Mouse (Mus musculus) midbrain, postnatal 0 days (tissue): Measurements from ENCODE around the gene Gngt1. TPM values are rescaled to one million over a fixed set of nuclear protein-coding genes. Genes with fewer than 3 reads are reported as not detected.

ENCODE experiments used
- ATAC-seq: fragments of 200-750 bp; cut with Nextera tagmentation; 2 replicates; pipeline ENCODE4 v1.8.0; 2017; ENCODE audit warnings: moderate number of reproducible peaks, mild to moderate bottlenecking, moderate TSS enrichment, moderate library complexity; ENCODE audit not compliant: low FRiP score
- DNase-seq: peaks from one replicate; pipeline ENCODE4 v3.0.0-alpha.2; 2015; ENCODE audit warnings: low spot score
- H3K27ac ChIP-seq: fragments of 300-500 bp; sonication (generic); 2 replicates; pipeline ENCODE4 v1.5.1; 2014; ENCODE audit warnings: low read depth, mild to moderate bottlenecking, low read length, mixed read lengths
- H3K27me3 ChIP-seq: fragments of 300-500 bp; sonication (generic); 2 replicates; pipeline ENCODE4 v1.6.1; 2014; ENCODE audit warnings: low read length, control low read depth, mixed read lengths; ENCODE audit not compliant: insufficient read depth
- H3K36me3 ChIP-seq: fragments of 300-500 bp; sonication (generic); 2 replicates; pipeline ENCODE4 v1.6.1; 2014; ENCODE audit warnings: low read length, control low read depth, mixed read lengths; ENCODE audit not compliant: insufficient read depth
- H3K4me1 ChIP-seq: fragments of 300-500 bp; sonication (generic); 2 replicates; pipeline ENCODE4 v1.6.1; 2014; ENCODE audit warnings: mild to moderate bottlenecking, control low read depth, antibody characterized with exemption, low read length, mixed read lengths; ENCODE audit not compliant: insufficient read depth
- H3K4me2 ChIP-seq: fragments of 300-500 bp; sonication (generic); 2 replicates; pipeline ENCODE4 v1.6.1; 2014; ENCODE audit warnings: low read depth, mild to moderate bottlenecking, low read length, mixed read lengths; ENCODE audit not compliant: poor library complexity, severe bottlenecking
- H3K4me3 ChIP-seq: fragments of 300-500 bp; sonication (generic); 2 replicates; pipeline ENCODE4 v1.5.1; 2014; ENCODE audit warnings: low read depth, mild to moderate bottlenecking, low read length, moderate library complexity
- H3K9ac ChIP-seq: fragments of 300-500 bp; sonication (generic); replicated peaks from 2 replicates; pipeline ENCODE4 v1.6.1; 2014; ENCODE audit warnings: mild to moderate bottlenecking, low read length, moderate library complexity, mixed read lengths; ENCODE audit not compliant: poor library complexity, severe bottlenecking
- H3K9me3 ChIP-seq: fragments of 300-500 bp; sonication (generic); 2 replicates; pipeline ENCODE4 v1.6.1; 2016; ENCODE audit warnings: low read length, control low read depth
- CTCF ChIP-seq: IDR thresholded peaks from 2 replicates; pipeline ENCODE4 v1.5.1; 2016; ENCODE audit warnings: antibody characterized with exemption, mild to moderate bottlenecking
- WGBS: fragments of 180-500 bp; shearing (Covaris S2); extraction: QIAGEN DNeasy Blood & Tissue Kit; methylation state at CpG from one replicate; pipeline ENCODE4 v1.1.7; 2014; 5-methylcytosine and 5-hydroxymethylcytosine counted together
- polyA plus RNA-seq: library from polyadenylated mRNA; unstranded; fragments of >200 nt; fragmentation: Nextera tagmentation; extraction: Ambion mirVana; gene quantifications from 2 replicates; pipeline ENCODE4 v1.2.1, GENCODE M21; 2015
- total RNA-seq: library from RNA; depleted of rRNA; stranded (reverse); fragments of >200 nt; gene quantifications from 2 replicates; pipeline ENCODE4 v1.2.3, GENCODE M21; 2014; rRNA removed

Gngt1 gene
- total and polyA plus RNA-seq, 2 experiments from 2014 or later = not detected

DNA sequence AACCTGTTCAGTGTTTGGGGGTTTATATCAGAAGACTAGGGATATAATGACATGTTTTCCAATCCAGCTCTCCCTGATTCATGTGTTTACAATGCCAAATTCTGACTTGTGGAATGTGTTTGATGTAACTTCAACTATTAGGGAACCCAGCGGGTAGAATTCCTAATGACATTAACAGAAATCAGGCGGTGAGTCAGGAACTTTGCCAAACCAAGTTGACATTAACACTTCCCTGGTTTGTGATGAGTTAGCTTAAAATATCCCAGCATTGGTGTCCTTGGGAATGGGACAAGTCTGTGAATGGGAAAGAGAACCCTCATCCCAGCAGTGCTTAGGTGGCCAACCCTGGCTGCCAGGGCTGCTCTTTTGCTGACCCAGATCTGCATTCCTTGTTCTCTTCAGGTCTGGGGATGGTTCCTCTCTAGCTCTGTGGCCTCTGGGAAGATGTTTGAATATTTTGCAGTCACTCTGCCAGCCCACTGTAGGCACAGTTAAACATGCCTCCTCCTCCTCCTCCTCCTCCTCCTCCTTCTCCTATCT is 15.0 kb downstream of the Gngt1 start:
- Histone ChIP-seq H3K4me2 (no peak overlapping the region), H3K9me3 (no peaks in the 10 kb centered on the region), H3K4me1 (no peaks in the 10 kb centered on the region), H3K27me3 (peaks cover 3% of the 10 kb centered on the region; the same call in 1 of the 2 replicates), H3K27ac (no peak overlapping the region), H3K4me3 (no peak overlapping the region), H3K36me3 (no peaks in the 10 kb centered on the region), H3K9ac (no peak overlapping the region)
- no peak for TF ChIP-seq CTCF
- WGBS = 78% methylated on average over 2 of the region's 2 CpGs
- ATAC-seq (no peak), DNase-seq (no peak)

DNA sequence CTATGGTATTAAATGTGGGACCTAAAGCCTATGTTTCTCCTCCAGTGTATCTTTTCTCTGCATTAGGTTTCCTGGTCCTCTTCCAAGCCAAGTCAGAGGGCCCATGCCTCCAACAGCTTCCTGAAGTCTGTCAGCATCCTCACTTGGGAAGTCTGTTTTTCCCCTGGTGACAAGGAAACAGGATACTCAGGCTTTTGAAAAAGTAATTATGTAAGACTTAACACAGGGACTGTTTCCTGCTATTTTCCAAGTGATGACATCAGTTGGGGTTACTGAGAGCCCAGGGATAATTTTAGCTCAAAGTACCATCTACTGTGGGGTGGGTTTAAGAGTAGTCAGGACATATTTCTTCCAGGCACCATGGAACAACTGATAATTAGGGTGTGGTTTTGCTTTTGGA is 16.0 kb downstream of the Gngt1 start:
- TF ChIP-seq CTCF = no peak
- no peak overlapping the region for H3K9ac ChIP-seq
- no peaks in the 10 kb centered on the region for H3K36me3 ChIP-seq
- no peak overlapping the region for H3K4me3 ChIP-seq
- H3K4me1 ChIP-seq = no peaks in the 10 kb centered on the region
- no peak overlapping the region for H3K4me2 ChIP-seq
- ATAC-seq = no peak
- DNase-seq = no peak
- no peaks in the 10 kb centered on the region for H3K9me3 ChIP-seq
- H3K27me3 ChIP-seq = no peaks in the 10 kb centered on the region
- no peak overlapping the region for H3K27ac ChIP-seq

DNA sequence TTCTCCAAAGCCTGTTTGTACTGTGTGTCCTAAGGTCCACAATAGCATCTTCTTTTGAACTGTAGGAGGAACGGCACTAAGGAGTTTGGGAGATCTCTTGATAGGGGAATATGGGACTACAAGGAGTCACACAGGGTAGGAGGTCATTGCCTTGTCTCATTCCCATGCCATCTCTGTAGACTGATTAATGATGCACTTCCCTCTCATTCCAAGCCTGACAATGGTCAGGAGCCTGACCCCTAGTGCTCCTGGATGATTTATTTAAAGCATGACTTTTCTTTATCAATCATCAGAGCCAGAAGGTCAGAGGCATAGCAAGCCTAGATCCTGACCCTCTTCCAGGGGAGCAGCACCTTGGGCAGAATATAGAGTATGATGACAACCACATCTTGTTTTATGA is 29.1 kb downstream of the Gngt1 start:
- Histone ChIP-seq H3K4me3 (no peak overlapping the region), H3K27ac (no peak overlapping the region), H3K4me1 (no peaks in the 10 kb centered on the region), H3K36me3 (no peaks in the 10 kb centered on the region), H3K9ac (no peak overlapping the region), H3K27me3 (no peaks in the 10 kb centered on the region), H3K4me2 (no peak overlapping the region), H3K9me3 (no peaks in the 10 kb centered on the region)
- no peak for DNase-seq
- TF ChIP-seq CTCF = no peak
- no peak for ATAC-seq
- WGBS = 76% methylated on average over 1 of the region's 1 CpGs

DNA sequence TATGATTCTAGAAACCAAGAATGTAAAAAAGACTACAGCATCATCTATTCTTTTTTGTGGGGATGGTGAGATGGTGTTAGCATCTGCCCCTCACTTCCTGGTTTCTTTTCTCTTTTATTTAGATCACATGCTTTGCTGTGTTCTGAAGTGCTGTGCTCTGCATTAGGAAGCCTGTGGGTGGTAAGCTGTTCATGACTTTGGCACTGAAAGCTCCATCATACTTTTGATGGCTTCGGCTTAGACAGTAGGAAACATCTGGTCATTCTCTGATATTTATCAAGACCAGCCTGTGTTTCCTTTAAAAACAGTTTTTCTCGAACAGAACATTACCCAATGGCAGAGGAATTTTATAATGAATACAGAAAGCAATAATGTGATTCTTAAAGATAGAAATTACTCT is 32.8 kb downstream of the Gngt1 start:
- no peak for DNase-seq
- no peak for ATAC-seq
- 71% methylated on average over 2 of the region's 2 CpGs for WGBS

DNA sequence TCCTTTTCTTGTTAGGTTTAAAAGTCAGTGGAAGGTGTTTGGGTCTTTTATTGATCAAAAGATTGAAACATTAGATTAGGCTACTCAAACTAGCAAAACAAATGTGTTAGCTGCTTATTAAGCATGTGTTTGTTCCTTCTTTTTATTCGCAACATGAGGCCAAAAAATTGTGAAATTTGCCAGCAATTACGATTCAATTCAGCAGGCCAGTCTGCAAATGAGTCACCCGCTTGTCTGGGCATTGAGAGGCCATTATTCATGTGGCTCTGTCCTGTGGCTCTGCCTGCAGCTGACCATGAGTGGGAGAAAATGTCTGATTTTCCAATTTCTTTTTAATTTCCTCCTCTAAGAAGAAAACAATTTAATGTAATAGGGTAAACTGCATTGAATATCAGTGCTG is 37.4 kb downstream of the Gngt1 start:
- 82% methylated on average over 3 of the region's 3 CpGs for WGBS
- TF ChIP-seq CTCF = no peak
- no peaks in the 10 kb centered on the region for H3K27me3 ChIP-seq

More for the DNA sequence above, 32.8 kb downstream of the Gngt1 start:
- Histone ChIP-seq H3K9me3 (no peaks in the 10 kb centered on the region), H3K27ac (no peak overlapping the region), H3K4me2 (no peak overlapping the region), H3K36me3 (no peaks in the 10 kb centered on the region), H3K9ac (no peak overlapping the region), H3K4me1 (no peaks in the 10 kb centered on the region), H3K27me3 (no peaks in the 10 kb centered on the region), H3K4me3 (no peak overlapping the region)
- no peak for TF ChIP-seq CTCF

DNA sequence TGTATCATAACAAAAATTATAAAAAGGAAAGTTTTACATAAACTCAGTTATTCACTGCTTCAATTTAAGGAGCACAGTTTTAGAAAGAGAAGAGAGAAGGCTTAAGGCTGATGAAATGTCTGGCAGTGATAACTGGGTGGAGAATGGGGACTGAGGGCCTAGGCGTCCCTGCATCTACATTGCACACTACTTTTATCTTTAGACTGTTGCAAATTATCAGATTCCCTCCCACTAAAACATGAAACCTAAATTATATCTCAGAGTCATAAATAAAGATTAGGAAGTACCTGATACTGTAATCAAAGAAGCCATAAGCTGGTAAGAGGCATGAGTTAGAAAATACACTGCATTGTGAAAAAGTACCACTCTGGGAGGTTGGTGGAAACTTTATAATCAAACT is 48.2 kb downstream of the Gngt1 start:
- DNase-seq (no peak), ATAC-seq (no peak)
- 87% methylated on average over 1 of the region's 1 CpGs for WGBS
- Histone ChIP-seq H3K9me3 (no peaks in the 10 kb centered on the region), H3K4me1 (no peaks in the 10 kb centered on the region), H3K9ac (no peak overlapping the region), H3K4me3 (no peak overlapping the region), H3K27ac (no peak overlapping the region), H3K36me3 (no peaks in the 10 kb centered on the region), H3K4me2 (no peak overlapping the region), H3K27me3 (no peaks in the 10 kb centered on the region)
- no peak for TF ChIP-seq CTCF

More for the DNA sequence above, 37.4 kb downstream of the Gngt1 start:
- no peaks in the 10 kb centered on the region for H3K4me1 ChIP-seq
- no peaks in the 10 kb centered on the region for H3K36me3 ChIP-seq
- no peak overlapping the region for H3K4me3 ChIP-seq
- H3K27ac ChIP-seq = no peak overlapping the region
- no peak overlapping the region for H3K9ac ChIP-seq
- no peak overlapping the region for H3K4me2 ChIP-seq
- DNase-seq (no peak), ATAC-seq (no peak)
- no peaks in the 10 kb centered on the region for H3K9me3 ChIP-seq

Other genes starting within 250 kb of the Gngt1 start
- 14.5 and 16.3 TPM in 2 replicates for gene Calcr, start 229.1 kb upstream of the Gngt1 start, total RNA-seq
- 9.3 and 12.2 TPM in 2 replicates for gene Calcr, start 229.1 kb upstream of the Gngt1 start, polyA plus RNA-seq
- gene Tfpi2, start 4.9 kb upstream of the Gngt1 start, total RNA-seq = not detected in 2 replicates
- gene Tfpi2, start 4.9 kb upstream of the Gngt1 start, polyA plus RNA-seq = 0.28 and 0.36 TPM in 2 replicates
- gene Gng11, start 10.1 kb downstream of the Gngt1 start, total RNA-seq = 11.2 and 12.2 TPM in 2 replicates
- 22.6 and 23.4 TPM in 2 replicates for gene Gng11, start 10.1 kb downstream of the Gngt1 start, polyA plus RNA-seq
- gene Bet1, start 93.2 kb downstream of the Gngt1 start, total RNA-seq = 15.2 and 17.2 TPM in 2 replicates
- gene Bet1, start 93.2 kb downstream of the Gngt1 start, polyA plus RNA-seq = 22.8 and 24.7 TPM in 2 replicates